Mouse (Mus musculus) intestine, embryonic 16.5 days (tissue): ENCODE results near the gene Nanog. TPM values are rescaled to one million over a fixed set of nuclear protein-coding genes. Genes with fewer than 3 reads are reported as not detected.
A peak's percentile ranks its signal among the peaks of the same experiment; 100 is the strongest.

ENCODE experiments used
- ATAC-seq: fragments of 200-750 bp; cut with Nextera tagmentation; 2 replicates; pipeline ENCODE4 v1.8.0; 2017; ENCODE audit warnings: moderate TSS enrichment, moderate library complexity
- H3K27ac ChIP-seq: fragments of 300-500 bp; sonication (generic); 2 replicates; pipeline ENCODE4 v1.5.1; 2014; ENCODE audit warnings: mild to moderate bottlenecking, low read length
- H3K27me3 ChIP-seq: fragments of 300-500 bp; sonication (generic); replicated peaks from 2 replicates; pipeline ENCODE4 v1.6.1; 2014; ENCODE audit warnings: low read length, control low read depth, mixed read lengths; ENCODE audit not compliant: control insufficient read depth, insufficient read depth
- H3K36me3 ChIP-seq: fragments of 300-500 bp; sonication (generic); 2 replicates; pipeline ENCODE4 v1.6.1; 2014; ENCODE audit warnings: low read length, control low read depth; ENCODE audit not compliant: control insufficient read depth, insufficient read depth
- H3K4me1 ChIP-seq: fragments of 300-500 bp; sonication (generic); 2 replicates; pipeline ENCODE4 v1.6.1; 2014; ENCODE audit warnings: low read length, control low read depth, mixed read lengths; ENCODE audit not compliant: control insufficient read depth, insufficient read depth
- H3K4me2 ChIP-seq: fragments of 300-500 bp; sonication (generic); 2 replicates; pipeline ENCODE4 v1.6.1; 2014; ENCODE audit warnings: low read depth, low read length, control low read depth
- H3K4me3 ChIP-seq: fragments of 300-500 bp; sonication (generic); 2 replicates; pipeline ENCODE4 v1.5.1; 2014; ENCODE audit warnings: mild to moderate bottlenecking, low read length
- H3K9ac ChIP-seq: fragments of 300-500 bp; sonication (generic); 2 replicates; pipeline ENCODE4 v1.6.1; 2014; ENCODE audit warnings: low read depth, low read length
- H3K9me3 ChIP-seq: fragments of 300-500 bp; sonication (generic); 2 replicates; pipeline ENCODE4 v1.6.1; 2016; ENCODE audit warnings: low read length, control low read depth; ENCODE audit not compliant: control insufficient read depth
- WGBS: fragments of 180-500 bp; shearing (Covaris S2); extraction: QIAGEN DNeasy Blood & Tissue Kit; methylation state at CpG from one replicate; pipeline ENCODE4 v1.1.7; 2014; 5-methylcytosine and 5-hydroxymethylcytosine counted together
- polyA plus RNA-seq: library from polyadenylated mRNA; unstranded; fragments of >200 nt; fragmentation: Nextera tagmentation; extraction: Ambion mirVana; gene quantifications from 2 replicates; pipeline ENCODE4 v1.2.1, GENCODE M21; 2015

The Nanog gene
- polyA plus RNA-seq, 1 experiment from 2014 or later = 0.18 TPM

DNA sequence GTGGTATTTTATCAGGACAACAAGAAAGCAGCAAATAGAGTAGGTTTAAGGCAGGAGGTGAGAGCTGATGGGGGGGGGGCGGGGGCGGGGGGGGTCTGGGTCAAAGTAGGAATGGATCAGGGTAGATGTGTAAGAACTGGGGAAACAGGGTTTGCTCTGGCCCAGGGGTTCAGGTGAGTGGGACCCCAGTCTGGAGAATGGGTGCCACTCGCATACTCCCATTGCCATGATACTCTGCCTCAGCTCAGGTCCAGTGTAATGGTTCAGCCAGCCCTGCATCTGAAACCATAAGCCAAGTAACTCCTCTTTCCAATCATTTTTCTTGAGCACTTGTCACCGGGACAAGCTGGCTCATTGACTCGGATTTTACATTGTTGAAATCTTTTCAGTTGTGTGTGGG is 38.5 kb upstream of the Nanog start:
- no peak for ATAC-seq
- H3K27me3 ChIP-seq = no peaks in the 10 kb centered on the region
- 0 out of 2 replicates have a peak, but pooled peaks cover 2% of the 10 kb centered on the region for H3K4me1 ChIP-seq
- no peak overlapping the region for H3K9ac ChIP-seq
- H3K4me3 ChIP-seq = no peak overlapping the region
- 83% methylated on average over 5 of the region's 5 CpGs for WGBS
- H3K4me2 ChIP-seq = no peak overlapping the region
- no peak overlapping the region for H3K27ac ChIP-seq
- H3K9me3 ChIP-seq = no peaks in the 10 kb centered on the region
- no peaks in the 10 kb centered on the region for H3K36me3 ChIP-seq

DNA sequence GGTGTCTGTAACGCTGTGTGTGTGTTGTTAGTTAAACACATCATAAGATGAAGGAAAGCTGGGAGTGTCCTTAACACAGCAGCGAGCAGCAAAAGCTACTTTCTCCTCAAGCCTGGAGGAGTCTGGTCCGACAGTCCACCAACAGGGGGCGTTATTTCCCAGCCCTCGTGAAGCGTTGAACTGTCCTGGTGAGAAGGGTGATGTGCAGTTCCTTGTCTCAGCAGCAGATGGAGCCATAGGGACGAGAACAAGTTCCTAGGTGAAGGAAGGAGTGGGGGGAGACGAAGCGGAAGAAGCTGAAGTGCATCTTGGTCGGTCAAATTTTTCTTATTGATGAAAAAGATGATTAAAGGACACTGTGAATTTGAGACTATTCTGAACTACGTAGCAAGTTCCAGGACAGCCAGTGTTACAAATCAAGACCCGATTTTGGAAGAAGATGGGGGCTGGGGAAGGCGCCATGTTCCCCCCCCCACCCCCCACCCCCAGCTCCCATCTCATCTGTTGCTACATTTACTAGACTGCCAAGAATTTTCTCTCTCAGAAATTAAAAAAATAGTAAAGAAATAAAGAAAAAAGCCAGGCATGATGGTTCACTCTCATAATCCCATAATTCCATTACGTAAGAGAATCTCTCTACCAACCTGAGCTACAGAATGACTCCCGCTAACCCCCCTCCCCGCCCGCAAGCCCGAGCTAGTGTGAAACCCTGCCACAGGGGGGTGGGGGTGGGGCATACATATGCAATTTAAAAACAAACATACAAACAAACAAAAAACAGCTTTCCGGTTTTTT is 37.7 kb upstream of the Nanog start:
- Histone ChIP-seq H3K27me3 (no peaks in the 10 kb centered on the region), H3K9me3 (no peaks in the 10 kb centered on the region), H3K4me1 (0 out of 2 replicates have a peak, but pooled peaks cover 2% of the 10 kb centered on the region), H3K9ac (no peak overlapping the region), H3K36me3 (no peaks in the 10 kb centered on the region), H3K4me2 (peak overlapping the region; percentile 60), H3K4me3 (peak overlapping the region; percentile 43), H3K27ac (no peak overlapping the region)
- peak; percentile 89 for ATAC-seq
- 8% methylated on average over 19 of the region's 19 CpGs for WGBS

DNA sequence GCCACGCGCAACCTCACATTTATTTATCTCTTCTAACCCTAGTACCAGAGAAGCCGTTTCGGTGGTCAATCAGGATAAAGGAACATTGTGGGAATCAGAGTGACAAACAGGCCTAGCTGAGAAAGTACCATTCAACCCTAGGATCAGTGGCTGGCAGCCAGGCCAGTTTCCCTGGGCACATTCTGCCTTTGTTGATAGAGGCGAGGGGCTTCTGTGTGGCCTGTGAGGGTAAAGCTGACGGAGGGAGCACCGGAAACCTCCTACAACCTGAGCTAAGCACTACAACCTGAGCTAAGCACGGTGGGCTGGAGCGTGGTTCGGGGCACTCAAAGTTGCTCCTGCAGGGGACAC is 37.1 kb upstream of the Nanog start:
- Histone ChIP-seq H3K9me3 (no peaks in the 10 kb centered on the region), H3K36me3 (no peaks in the 10 kb centered on the region), H3K27me3 (no peaks in the 10 kb centered on the region), H3K4me3 (peak overlapping the region; percentile 43), H3K9ac (no peak overlapping the region), H3K4me2 (peak overlapping the region; percentile 60), H3K27ac (no peak overlapping the region), H3K4me1 (0 out of 2 replicates have a peak, but pooled peaks cover 2% of the 10 kb centered on the region)
- ATAC-seq = no peak
- 30% methylated on average over 10 of the region's 10 CpGs for WGBS

DNA sequence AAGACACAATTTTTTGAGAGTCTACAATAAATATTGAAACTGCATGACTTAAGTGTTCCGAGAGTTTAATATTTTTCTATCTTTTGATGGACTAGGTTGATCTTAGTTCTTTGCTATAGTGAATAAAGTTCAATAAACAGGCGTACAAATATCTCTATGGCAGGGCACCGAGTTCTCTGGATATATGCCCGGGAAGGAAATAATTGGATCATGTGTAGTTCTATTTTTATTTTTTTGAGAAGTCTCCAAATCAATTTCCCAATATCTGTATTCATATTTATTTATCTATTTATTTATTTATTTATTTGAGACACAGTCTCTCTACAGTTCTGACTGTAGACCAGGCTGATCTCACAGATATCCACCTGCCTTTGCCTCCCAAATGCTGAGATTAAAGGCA is 36.4 kb upstream of the Nanog start:
- H3K27ac ChIP-seq = no peak overlapping the region
- no peak for ATAC-seq
- H3K36me3 ChIP-seq = no peaks in the 10 kb centered on the region
- H3K9me3 ChIP-seq = no peaks in the 10 kb centered on the region
- H3K4me1 ChIP-seq = 0 out of 2 replicates have a peak, but pooled peaks cover 2% of the 10 kb centered on the region
- H3K9ac ChIP-seq = no peak overlapping the region
- no peaks in the 10 kb centered on the region for H3K27me3 ChIP-seq
- no peak overlapping the region for H3K4me2 ChIP-seq
- H3K4me3 ChIP-seq = no peak overlapping the region
- WGBS = 90% methylated on average over 4 of the region's 4 CpGs

DNA sequence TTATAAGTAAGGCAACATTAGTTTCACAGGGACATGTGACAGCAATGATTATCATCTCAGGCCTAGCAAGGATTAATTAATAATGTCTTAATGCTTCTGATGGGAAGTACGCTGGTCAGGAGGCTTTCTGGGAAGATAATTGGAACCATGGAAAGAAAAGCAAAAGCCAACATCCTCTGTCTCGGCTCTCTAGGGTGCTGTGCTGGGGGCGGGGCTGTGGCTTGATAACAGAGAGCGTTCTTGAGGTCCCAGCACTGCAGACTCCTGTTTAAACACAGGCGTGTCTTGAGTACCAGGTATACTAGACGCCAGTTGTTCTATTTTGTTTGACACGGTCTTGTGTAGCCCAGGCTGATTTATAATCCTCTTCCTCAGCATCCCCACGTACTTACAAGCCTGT is 34.5 kb upstream of the Nanog start:
- no peak for ATAC-seq
- Histone ChIP-seq H3K9ac (no peak overlapping the region), H3K9me3 (no peaks in the 10 kb centered on the region), H3K27ac (no peak overlapping the region), H3K4me2 (no peak overlapping the region), H3K4me3 (no peak overlapping the region), H3K27me3 (no peaks in the 10 kb centered on the region), H3K4me1 (no peaks in the 10 kb centered on the region), H3K36me3 (no peaks in the 10 kb centered on the region)
- WGBS = 37% methylated on average over 8 of the region's 8 CpGs

DNA sequence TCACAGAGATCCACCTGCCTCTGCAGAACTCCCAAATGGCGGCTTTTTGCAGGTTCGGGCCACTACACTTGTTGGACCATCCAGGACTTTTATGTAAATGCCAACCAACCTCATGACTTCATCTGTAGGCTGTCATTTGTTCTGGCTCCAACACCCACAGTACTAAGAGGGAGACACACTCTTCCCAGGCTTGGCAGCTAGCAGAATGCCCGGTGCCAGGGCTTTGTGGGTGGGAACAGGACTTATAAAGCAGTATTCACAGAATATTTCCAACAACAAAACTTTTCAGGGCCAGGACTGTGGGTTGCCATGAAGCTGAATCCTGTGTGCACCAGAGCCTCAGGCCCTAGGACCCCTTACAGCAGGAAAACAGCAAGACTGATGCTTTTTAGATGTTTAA is 24.6 kb upstream of the Nanog start:
- no peak overlapping the region for H3K4me2 ChIP-seq
- WGBS = 74% methylated on average over 3 of the region's 3 CpGs
- no peak overlapping the region for H3K27ac ChIP-seq
- H3K4me3 ChIP-seq = no peak overlapping the region
- H3K36me3 ChIP-seq = no peaks in the 10 kb centered on the region
- no peaks in the 10 kb centered on the region for H3K4me1 ChIP-seq
- ATAC-seq = no peak
- no peak overlapping the region for H3K9ac ChIP-seq
- H3K9me3 ChIP-seq = no peaks in the 10 kb centered on the region
- no peaks in the 10 kb centered on the region for H3K27me3 ChIP-seq

DNA sequence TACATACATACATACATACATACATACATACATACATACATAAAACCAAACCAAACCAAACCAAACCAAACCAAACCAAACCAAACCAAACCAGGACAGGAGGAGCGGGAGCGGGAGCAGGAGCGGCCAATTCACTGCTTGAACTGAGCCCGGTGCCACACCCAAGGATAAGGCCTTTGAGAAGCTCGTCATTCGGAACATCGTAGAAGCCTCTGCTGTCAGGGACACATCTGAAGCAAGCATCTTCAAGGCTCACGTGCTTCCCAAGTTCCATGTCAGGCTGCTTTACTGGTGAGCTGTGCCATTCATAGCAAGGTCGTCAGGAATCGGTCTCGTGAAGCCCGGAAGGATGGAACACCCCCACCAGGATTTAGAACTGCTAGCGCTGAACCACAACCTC is 20.6 kb upstream of the Nanog start:
- WGBS = 89% methylated on average over 13 of the region's 13 CpGs
- Histone ChIP-seq H3K9me3 (no peaks in the 10 kb centered on the region), H3K4me1 (no peaks in the 10 kb centered on the region), H3K36me3 (no peaks in the 10 kb centered on the region), H3K4me3 (no peak overlapping the region), H3K9ac (no peak overlapping the region), H3K27me3 (no peaks in the 10 kb centered on the region), H3K27ac (no peak overlapping the region), H3K4me2 (no peak overlapping the region)
- ATAC-seq = no peak

DNA sequence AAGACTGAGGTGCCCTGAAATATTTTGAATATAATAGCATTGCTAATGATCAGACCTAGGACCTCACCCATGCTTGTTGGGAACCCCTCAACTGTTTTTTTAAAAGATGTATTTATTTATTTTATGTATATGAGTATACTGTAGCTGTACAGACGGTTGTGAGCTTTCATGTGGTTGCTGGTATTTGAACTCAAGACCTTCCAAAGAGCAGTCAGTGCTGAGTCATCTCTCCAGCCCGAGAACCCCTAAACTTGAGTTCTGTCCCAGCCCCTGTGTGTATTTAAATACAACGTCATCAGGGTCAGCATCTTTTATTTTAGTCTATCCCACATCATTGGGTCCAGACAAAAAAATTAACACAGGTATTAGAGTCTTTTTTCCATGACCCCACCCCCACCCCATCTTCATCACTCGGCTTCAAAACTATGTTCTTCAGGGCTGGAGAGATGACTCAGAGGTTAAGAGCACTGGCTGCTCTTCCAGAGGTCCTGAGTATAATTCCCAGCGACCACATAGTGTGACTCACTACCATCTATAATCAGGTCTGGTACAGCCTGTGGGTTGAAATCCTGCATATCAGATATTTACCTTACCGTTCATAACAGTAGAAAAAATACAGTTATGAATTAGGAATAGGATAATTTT is 17.8 kb upstream of the Nanog start:
- no peak overlapping the region for H3K4me2 ChIP-seq
- H3K4me1 ChIP-seq = no peaks in the 10 kb centered on the region
- no peak overlapping the region for H3K4me3 ChIP-seq
- no peaks in the 10 kb centered on the region for H3K9me3 ChIP-seq
- H3K27ac ChIP-seq = no peak overlapping the region
- H3K9ac ChIP-seq = no peak overlapping the region
- H3K27me3 ChIP-seq = no peaks in the 10 kb centered on the region
- no peak for ATAC-seq
- 81% methylated on average over 6 of the region's 6 CpGs for WGBS
- no peaks in the 10 kb centered on the region for H3K36me3 ChIP-seq

DNA sequence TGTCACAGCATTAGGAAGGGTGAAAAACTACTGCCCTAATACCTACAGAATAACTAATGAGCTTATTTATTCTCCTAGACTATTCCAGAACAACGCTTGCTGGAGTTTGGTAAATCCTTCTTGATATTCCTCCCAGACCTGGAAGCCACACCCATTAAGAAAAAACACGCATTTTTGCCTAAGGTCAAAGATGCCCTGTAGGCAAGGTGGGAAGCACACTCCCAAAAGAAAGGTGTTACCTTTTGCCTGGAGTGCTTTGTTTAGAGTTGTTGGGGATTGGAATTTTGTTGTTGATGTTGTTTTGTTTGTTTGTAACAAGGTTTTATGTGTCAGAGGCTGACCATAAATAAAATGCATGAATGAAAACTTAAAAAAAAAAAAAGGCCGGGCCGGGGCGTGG is 17.2 kb upstream of the Nanog start:
- no peak overlapping the region for H3K4me2 ChIP-seq
- H3K27ac ChIP-seq = no peak overlapping the region
- no peaks in the 10 kb centered on the region for H3K36me3 ChIP-seq
- no peaks in the 10 kb centered on the region for H3K9me3 ChIP-seq
- no peaks in the 10 kb centered on the region for H3K4me1 ChIP-seq
- no peak overlapping the region for H3K4me3 ChIP-seq
- ATAC-seq = no peak
- no peak overlapping the region for H3K9ac ChIP-seq
- 83% methylated on average over 5 of the region's 5 CpGs for WGBS
- no peaks in the 10 kb centered on the region for H3K27me3 ChIP-seq
